Mouse (Mus musculus) right cerebral cortex, postnatal 25 days (tissue): Measurements from ENCODE around the gene Tank.
A peak's percentile ranks its signal among the peaks of the same experiment; 100 is the strongest.

ENCODE experiments used
- DNase-seq: peaks from one replicate; pipeline ENCODE4 v3.0.0; 2022

Gene Tank

GRCm38 (mm10) chr2:61656421-61657411, 78.3 kb downstream of the Tank start:
- peak; percentile 91 for DNase-seq

- DNase-seq: no peak
Measured at GRCm38 (mm10) chr2:61659254-61659653, 80.9 kb downstream of the Tank start.

DNA sequence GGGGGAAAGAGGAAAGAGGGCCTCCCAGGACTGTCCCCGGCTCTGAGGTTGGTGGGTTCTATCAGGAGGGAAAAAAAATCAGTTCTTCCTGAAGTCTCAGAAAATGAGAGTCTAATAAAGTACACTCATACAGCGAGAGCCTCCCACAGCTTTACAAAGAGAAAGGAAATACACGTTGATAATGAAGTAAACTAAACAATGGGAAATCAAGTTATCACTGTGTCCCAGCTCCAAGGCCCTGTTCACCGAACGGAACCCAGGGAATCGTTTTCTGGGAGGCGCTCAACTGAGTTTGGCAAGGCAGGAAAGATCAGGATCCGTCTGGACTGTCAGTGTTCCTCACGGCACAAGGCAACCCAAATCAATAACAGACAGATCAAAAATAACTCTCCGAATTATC, 84.4 kb downstream of the Tank start:
- DNase-seq: no peak

GRCm38 (mm10) chr2:61663573-61664241, 85.3 kb downstream of the Tank start:
- no peak for DNase-seq

GRCm38 (mm10) chr2:61667420-61667819, 89.0 kb downstream of the Tank start:
- no peak for DNase-seq

- peak; percentile 41 for DNase-seq
Measured at GRCm38 (mm10) chr2:61668260-61668659, 89.9 kb downstream of the Tank start.

- no peak for DNase-seq
Measured at GRCm38 (mm10) chr2:61674555-61674954, 96.2 kb downstream of the Tank start.

DNA sequence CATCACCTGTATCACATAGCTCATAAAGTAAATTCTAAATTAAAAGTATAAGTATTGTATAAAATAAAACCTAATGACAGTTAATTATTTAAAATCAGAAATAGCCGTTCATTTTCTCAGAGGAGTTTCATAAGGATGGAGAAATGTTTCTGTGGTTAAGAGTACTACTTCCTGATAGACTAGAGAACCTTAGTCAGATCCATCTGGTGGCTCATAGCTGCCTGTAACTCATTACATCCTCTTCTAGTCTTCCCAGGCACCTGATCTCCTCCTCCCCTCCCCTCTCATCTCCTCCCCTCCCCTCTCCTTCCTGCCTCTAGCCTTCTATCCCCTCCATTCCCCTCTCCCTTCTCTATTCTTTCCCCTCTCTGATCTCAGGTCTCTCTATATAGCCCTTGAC, 103.2 kb downstream of the Tank start:
- DNase-seq: no peak

DNA sequence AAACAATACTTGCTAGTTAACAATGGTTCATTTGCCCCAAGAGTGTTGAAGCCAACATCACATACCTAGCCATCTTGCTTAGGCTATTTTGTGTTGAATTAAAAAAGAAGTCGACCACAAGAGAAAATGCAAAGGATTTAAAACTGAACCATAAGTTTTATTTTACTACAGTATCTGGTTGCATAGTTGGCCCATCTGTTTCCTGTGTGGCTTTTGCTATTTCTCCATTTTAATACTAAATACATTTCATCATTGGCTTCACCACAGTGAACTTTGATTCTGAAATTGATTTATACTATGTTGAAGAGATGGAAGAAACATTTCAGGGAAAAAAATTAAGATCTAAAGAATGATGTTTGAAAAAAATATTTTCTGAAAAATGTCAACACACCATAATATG, 108.1 kb downstream of the Tank start:
- DNase-seq: no peak

DNA sequence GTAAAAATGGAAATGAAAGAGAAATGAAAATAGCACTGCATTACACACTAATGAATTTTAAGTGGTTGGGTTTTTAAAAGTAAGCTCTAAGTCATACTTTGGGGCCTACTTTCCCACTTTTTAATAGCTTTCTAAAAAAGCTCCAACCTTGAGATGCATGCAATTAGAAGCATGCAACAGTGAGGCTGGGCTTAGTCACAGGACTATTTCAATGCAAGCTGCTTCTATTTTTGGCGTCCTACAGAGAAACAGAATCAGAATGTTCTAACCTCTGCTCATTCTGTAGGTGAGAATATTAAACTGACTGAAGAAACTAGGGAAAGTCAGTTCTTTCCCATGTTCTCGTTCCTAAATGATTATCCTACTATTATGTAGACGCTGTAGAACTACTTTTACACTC, 110.7 kb downstream of the Tank start:
- no peak for DNase-seq
